Mouse (Mus musculus): ENCODE data around the gene Chchd6.

- TF ChIP-seq POLR2A (IDR thresholded peaks at IDR 0.05; ENCODE audit: low read depth, low read length) (no peak), CTCF (IDR thresholded peaks at IDR 0.05; ENCODE audit: extremely low read depth, insufficient read depth, insufficient read length, insufficient replicate concordance) (no peak)
Measured at GRCm38 (mm10) chr6:89486055-89486454, 109.4 kb downstream of the Chchd6 start.
